Mouse (Mus musculus) lung, adult 2 months (tissue): ENCODE data around the gene Rtl10.

Source experiments
- CTCF ChIP-seq: fragments of 200-500 bp; IDR thresholded peaks from 2 replicates; pipeline ENCODE4 v1.5.1; 2011; ENCODE audit warnings: mild to moderate bottlenecking, low read length, control low read depth; ENCODE audit not compliant: insufficient read depth
- POLR2A ChIP-seq: fragments of 200-500 bp; IDR thresholded peaks from 2 replicates; pipeline ENCODE4 v1.6.1; 2011; ENCODE audit warnings: low read depth, mild to moderate bottlenecking, control low read depth, low read length, borderline replicate concordance; ENCODE audit errors: extremely low read depth

DNA sequence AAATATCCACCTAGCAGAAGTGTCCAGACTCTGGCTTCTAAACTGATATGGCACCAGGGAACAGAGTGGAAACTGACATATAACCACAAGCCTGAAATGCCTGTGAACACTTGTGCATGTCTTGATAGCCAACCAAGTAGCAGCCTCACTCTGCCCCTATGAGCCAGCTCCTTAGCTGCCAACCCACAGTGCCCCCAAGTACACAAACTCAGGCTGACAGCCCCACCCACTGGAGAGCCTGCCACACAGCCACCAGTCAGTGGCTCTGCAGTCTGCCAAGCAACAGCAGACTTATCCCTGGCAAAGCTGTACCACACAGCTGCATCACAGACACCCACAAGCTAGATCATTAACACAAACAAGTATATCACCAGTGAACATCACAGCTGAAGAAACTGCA is 19.4 kb downstream of the Rtl10 start:
- no peak for TF ChIP-seq POLR2A
- peak; percentile 46; the same call in 1 of the 2 replicates for TF ChIP-seq CTCF
